Mouse (Mus musculus) limb, embryonic 14.5 days (tissue): Measurements from ENCODE around the gene Ccdc159. TPM values are rescaled to one million over a fixed set of nuclear protein-coding genes. Genes with fewer than 3 reads are reported as not detected.

Experiments used
- ATAC-seq: fragments of 200-750 bp; cut with Nextera tagmentation; 2 replicates; pipeline ENCODE4 v1.8.0; 2017; ENCODE audit warnings: low read depth, moderate number of reproducible peaks, moderate TSS enrichment; ENCODE audit not compliant: low FRiP score
- DNase-seq: peaks from one replicate; pipeline ENCODE4 v3.0.0-alpha.2; 2015; ENCODE audit warnings: low spot score
- H3K27ac ChIP-seq: fragments of 300-500 bp; sonication (generic); replicated peaks from 2 replicates; pipeline ENCODE4 v1.5.1; 2014; ENCODE audit warnings: low read depth, mild to moderate bottlenecking, low read length, moderate library complexity, mixed read lengths
- H3K27me3 ChIP-seq: fragments of 300-500 bp; sonication (generic); 2 replicates; pipeline ENCODE4 v1.6.1; 2014; ENCODE audit warnings: low read length, mixed read lengths; ENCODE audit not compliant: control insufficient read depth, insufficient read depth
- H3K36me3 ChIP-seq: fragments of 300-500 bp; sonication (generic); 2 replicates; pipeline ENCODE4 v1.6.1; 2014; ENCODE audit warnings: mild to moderate bottlenecking, low read length, moderate library complexity, mixed read lengths; ENCODE audit not compliant: control insufficient read depth, insufficient read depth
- H3K4me1 ChIP-seq: fragments of 300-500 bp; sonication (generic); 2 replicates; pipeline ENCODE4 v1.6.1; 2014; ENCODE audit warnings: antibody characterized with exemption, low read length, mixed read lengths; ENCODE audit not compliant: control insufficient read depth, insufficient read depth
- H3K4me2 ChIP-seq: fragments of 300-500 bp; sonication (generic); replicated peaks from 2 replicates; pipeline ENCODE4 v1.6.1; 2014; ENCODE audit warnings: low read depth, mild to moderate bottlenecking, low read length, moderate library complexity; ENCODE audit not compliant: severe bottlenecking
- H3K4me3 ChIP-seq: fragments of 300-500 bp; sonication (generic); replicated peaks from 2 replicates; pipeline ENCODE4 v1.5.1; 2014; ENCODE audit warnings: low read length
- H3K9ac ChIP-seq: fragments of 300-500 bp; sonication (generic); 2 replicates; pipeline ENCODE4 v1.6.1; 2014; ENCODE audit warnings: mild to moderate bottlenecking, low read depth, low read length, moderate library complexity; ENCODE audit not compliant: severe bottlenecking
- H3K9me3 ChIP-seq: fragments of 300-500 bp; sonication (generic); 2 replicates; pipeline ENCODE4 v1.6.1; 2016; ENCODE audit warnings: low read length; ENCODE audit not compliant: control insufficient read depth
- POLR2A ChIP-seq: fragments of 200-500 bp; IDR thresholded peaks from 2 replicates; pipeline ENCODE4 v1.8.0; 2012; ENCODE audit warnings: inconsistent platforms, mild to moderate bottlenecking, moderate library complexity, borderline replicate concordance; ENCODE audit not compliant: insufficient read depth, insufficient read length; ENCODE audit errors: extremely low read depth
- WGBS: fragments of 180-500 bp; shearing (Covaris S2); extraction: QIAGEN DNeasy Blood & Tissue Kit; methylation state at CpG from one replicate; pipeline ENCODE4 v1.1.7; 2014; 5-methylcytosine and 5-hydroxymethylcytosine counted together
- polyA plus RNA-seq, 2 experiments: library from polyadenylated mRNA; depleted of rRNA in 1 of 2; stranded (reverse) in 1 of 2; unstranded in 1 of 2; fragments of >200 nt; fragmentation: Nextera tagmentation in 1 of 2; extraction: Ambion mirVana in 1 of 2; gene quantifications; 2 replicates each; pipeline versions ENCODE4 v1.2.1 to v1.2.3; 2012 to 2014

Ccdc159 gene
- polyA plus RNA-seq, 2 experiments, result 2.8 to 9.6 TPM

DNA sequence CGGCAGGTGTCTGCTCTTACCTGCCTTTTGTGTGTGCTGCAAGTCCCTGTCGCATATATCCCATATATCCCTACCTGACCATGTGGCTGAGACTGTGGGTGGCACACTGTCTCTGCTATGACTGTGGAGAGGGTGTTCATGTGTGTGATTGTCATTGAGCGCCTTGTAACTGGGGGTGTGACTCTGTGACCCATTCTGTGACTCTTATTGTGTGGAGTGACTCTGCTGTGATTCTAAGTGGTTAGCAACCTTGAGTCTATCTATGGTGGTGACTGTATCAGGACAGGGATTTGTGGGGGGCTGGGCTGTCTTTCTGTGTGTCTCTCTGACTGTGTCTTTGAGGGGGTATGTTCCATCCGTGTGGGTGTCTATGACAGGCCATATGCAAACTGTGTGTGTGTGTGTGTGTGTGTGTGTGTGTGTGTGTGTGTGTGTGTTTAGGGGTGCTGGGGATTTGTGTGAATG is 10.5 kb downstream of the Ccdc159 start:
- no peak overlapping the region for H3K4me2 ChIP-seq

GRCm38 (mm10) chr9:21938234-21938855 is 11.1 kb downstream of the Ccdc159 start:
- Histone ChIP-seq H3K36me3 (peaks cover 8% of the 10 kb centered on the region; the same call in 1 of the 2 replicates), H3K27ac (no peak overlapping the region), H3K4me1 (peaks cover 3% of the 10 kb centered on the region; the same call in 1 of the 2 replicates), H3K9me3 (no peaks in the 10 kb centered on the region), H3K27me3 (no peaks in the 10 kb centered on the region), H3K4me3 (no peak overlapping the region), H3K4me2 (no peak overlapping the region), H3K9ac (no peak overlapping the region)
- no peak for TF ChIP-seq POLR2A
- DNase-seq (no peak), ATAC-seq (no peak)
- WGBS, result 82% methylated on average over 4 of the region's 4 CpGs

More for the DNA sequence above, 10.5 kb downstream of the Ccdc159 start:
- Histone ChIP-seq H3K27ac (no peak overlapping the region), H3K9me3 (no peaks in the 10 kb centered on the region), H3K27me3 (no peaks in the 10 kb centered on the region), H3K36me3 (peaks cover 8% of the 10 kb centered on the region; the same call in 1 of the 2 replicates), H3K9ac (no peak overlapping the region), H3K4me1 (peaks cover 3% of the 10 kb centered on the region; the same call in 1 of the 2 replicates), H3K4me3 (peak overlapping the region; percentile 58; the same call in 1 of the 2 replicates)
- no peak for DNase-seq
- no peak for ATAC-seq
- WGBS, result 84% methylated on average over 4 of the region's 4 CpGs
- TF ChIP-seq POLR2A, result no peak

- WGBS, result 77% methylated on average over 11 of the region's 12 CpGs
- Histone ChIP-seq H3K36me3 (peaks cover 8% of the 10 kb centered on the region; the same call in 1 of the 2 replicates), H3K4me1 (no peaks in the 10 kb centered on the region), H3K9me3 (no peaks in the 10 kb centered on the region), H3K4me3 (no peak overlapping the region), H3K27ac (no peak overlapping the region), H3K9ac (no peak overlapping the region), H3K27me3 (no peaks in the 10 kb centered on the region), H3K4me2 (no peak overlapping the region)
- DNase-seq, result no peak
- no peak for ATAC-seq
- TF ChIP-seq POLR2A, result no peak
Observed at GRCm38 (mm10) chr9:21943046-21943445, 15.8 kb downstream of the Ccdc159 start.

GRCm38 (mm10) chr9:21943638-21944037 is 16.4 kb downstream of the Ccdc159 start:
- Histone ChIP-seq H3K4me3 (no peak overlapping the region), H3K27me3 (no peaks in the 10 kb centered on the region), H3K36me3 (peaks cover 8% of the 10 kb centered on the region; the same call in 1 of the 2 replicates), H3K9ac (no peak overlapping the region), H3K27ac (no peak overlapping the region), H3K4me1 (no peaks in the 10 kb centered on the region), H3K9me3 (no peaks in the 10 kb centered on the region), H3K4me2 (no peak overlapping the region)
- 42% methylated on average over 12 of the region's 12 CpGs for WGBS
- ATAC-seq, result no peak
- no peak for TF ChIP-seq POLR2A
- no peak for DNase-seq

DNA sequence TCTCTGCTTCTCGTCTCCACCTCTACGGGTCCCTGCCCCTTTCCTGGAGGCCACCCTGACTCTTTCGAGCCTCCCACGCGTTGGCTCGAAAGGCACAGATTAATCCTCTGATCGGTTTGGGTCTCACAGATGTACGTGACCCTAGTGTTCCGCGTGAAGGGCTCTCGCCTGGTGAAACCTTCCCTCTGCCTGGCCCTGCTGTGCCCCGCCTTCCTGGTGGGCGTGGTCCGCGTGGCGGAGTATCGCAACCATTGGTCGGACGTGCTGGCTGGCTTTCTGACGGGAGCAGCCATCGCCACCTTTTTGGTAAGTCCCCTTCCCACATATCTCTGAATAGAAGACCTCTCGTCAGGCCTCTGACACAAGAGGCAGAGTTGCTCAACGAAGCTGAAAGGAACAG is 17.0 kb downstream of the Ccdc159 start:
- WGBS, result 23% methylated on average over 23 of the region's 23 CpGs
- H3K36me3 ChIP-seq, result peaks cover 8% of the 10 kb centered on the region; the same call in 1 of the 2 replicates
- DNase-seq, result no peak
- H3K4me1 ChIP-seq, result no peaks in the 10 kb centered on the region
- H3K9ac ChIP-seq, result no peak overlapping the region
- H3K4me3 ChIP-seq, result no peak overlapping the region
- no peak overlapping the region for H3K4me2 ChIP-seq
- no peak for ATAC-seq
- H3K27ac ChIP-seq, result no peak overlapping the region
- no peak for TF ChIP-seq POLR2A
- H3K27me3 ChIP-seq, result no peaks in the 10 kb centered on the region
- no peaks in the 10 kb centered on the region for H3K9me3 ChIP-seq
